Mouse (Mus musculus) small intestine, adult 2 months (tissue): ENCODE data around the gene Ubr4.

Source experiments
- CTCF ChIP-seq: fragments of 200-500 bp; IDR thresholded peaks from 2 replicates; pipeline ENCODE4 v1.5.1; 2012; ENCODE audit warnings: low read depth, mild to moderate bottlenecking, control low read depth, inconsistent platforms, low read length, moderate library complexity, mixed read lengths; ENCODE audit not compliant: insufficient replicate concordance, insufficient read length; ENCODE audit errors: extremely low read depth
- POLR2A ChIP-seq: fragments of 200-500 bp; IDR thresholded peaks from 2 replicates; pipeline ENCODE4 v1.6.1; 2012; ENCODE audit warnings: low read depth, mild to moderate bottlenecking, control low read depth, inconsistent platforms, low read length, moderate library complexity

DNA sequence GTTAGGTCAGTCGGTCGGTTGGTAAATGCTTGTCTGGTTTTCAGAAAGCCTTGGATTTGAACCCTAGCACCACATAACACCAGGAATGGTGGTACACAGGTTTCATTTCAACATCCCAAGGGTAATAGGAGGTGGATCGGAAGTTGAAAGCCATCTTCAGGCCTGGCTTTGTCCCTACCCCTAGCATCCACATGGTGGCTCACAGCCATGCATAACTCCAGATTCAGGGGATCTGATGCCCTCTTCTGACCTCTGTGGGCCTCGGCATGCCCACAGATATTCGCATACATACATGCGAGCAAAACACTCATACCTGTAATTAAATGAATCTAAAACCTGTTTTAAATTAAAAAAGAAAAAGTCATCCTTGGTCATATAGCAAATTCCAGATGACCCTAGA lies 149.3 kb downstream of the Ubr4 start:
- TF ChIP-seq CTCF = no peak
- no peak for TF ChIP-seq POLR2A
